Mouse (Mus musculus): ENCODE measurements at regions not wholly inside any gene's neighbourhood (a gene's known extent, or its start where the extent isn't known, plus 50 kb on each side); places are given as distances from the start of the nearest gene placed in this dataset.

DNA sequence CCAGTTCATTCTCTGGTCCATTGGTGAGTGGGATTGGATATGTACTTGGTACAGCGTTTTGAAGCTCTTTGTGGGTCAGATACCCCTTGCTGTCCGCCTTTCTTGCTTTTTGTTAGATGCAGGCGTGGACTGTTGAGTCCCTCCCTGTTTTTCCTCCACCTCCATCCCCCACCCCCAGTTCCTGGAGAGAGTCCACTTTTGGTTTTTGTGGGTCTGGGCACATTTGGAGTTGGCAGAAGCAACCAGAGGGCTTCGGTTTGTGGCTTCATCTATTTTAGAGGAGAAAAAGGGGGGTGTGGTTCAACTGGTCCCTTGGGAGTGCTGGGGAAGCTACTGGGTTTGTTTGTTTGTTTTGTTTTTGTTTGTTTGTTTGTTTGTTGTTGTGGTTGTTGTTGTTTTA is 103.9 kb upstream of the Gm9887 start:
- TF ChIP-seq MAFK (IDR thresholded peaks at IDR 0.05; ENCODE audit: insufficient read depth, low read depth, low read length) (no peak), ZC3H11A (IDR thresholded peaks at IDR 0.05; ENCODE audit: borderline replicate concordance, low read depth, low read length) (no peak), CHD2 (IDR thresholded peaks at IDR 0.05; ENCODE audit: low read depth, low read length) (no peak), ZNF384 (IDR thresholded peaks at IDR 0.05; ENCODE audit: low read depth, low read length) (no peak)

All from ES-E14 (cell line).